Mouse (Mus musculus) CH12.LX (cell line): ENCODE results near the gene Wdr90. TPM values are rescaled to one million over a fixed set of nuclear protein-coding genes. Genes with fewer than 3 reads are reported as not detected.

Experiments used
- DNase-seq: peaks from one replicate; pipeline ENCODE4 v3.0.0-alpha.2; 2013; ENCODE audit errors: extremely low read depth
- H3K27ac ChIP-seq: 2 replicates; pipeline ENCODE4 v1.5.1; 2012; ENCODE audit warnings: low read depth, mild to moderate bottlenecking, control low read depth, moderate library complexity; ENCODE audit not compliant: insufficient read depth
- H3K27me3 ChIP-seq: replicated peaks from 2 replicates; pipeline ENCODE3; 2012; ENCODE audit warnings: inconsistent platforms
- H3K36me3 ChIP-seq, 2 experiments: replicated peaks in 1 of 2; 2 replicates each; pipeline versions ENCODE3 to v1.6.1; 2012; ENCODE audit warnings: inconsistent platforms in 1 of 2, low read length in 1 of 2, mild to moderate bottlenecking in 1 of 2, mixed read lengths in 1 of 2, moderate library complexity in 1 of 2; ENCODE audit not compliant: control insufficient read depth in 1 of 2, insufficient read depth in 1 of 2
- H3K4me1 ChIP-seq, 2 experiments: 2 replicates each; pipeline ENCODE4 v1.6.1; 2012; ENCODE audit warnings: inconsistent platforms in 1 of 2, moderate library complexity in 1 of 2; ENCODE audit not compliant: insufficient read depth in 2 of 2, control insufficient read depth in 1 of 2
- H3K4me2 ChIP-seq: 2 replicates; pipeline ENCODE4 v1.6.1; 2012; ENCODE audit warnings: low read depth, mild to moderate bottlenecking, control low read depth; ENCODE audit not compliant: poor library complexity, insufficient read depth, severe bottlenecking
- H3K4me3 ChIP-seq, 3 experiments: fragments of 150-350 bp in 1 of 3; sonication (generic) in 1 of 3; replicated peaks in 1 of 3; 2 replicates each; pipeline versions ENCODE3 to v1.5.1; 2011 to 2012; ENCODE audit warnings: low read depth in 2 of 3, low read length in 2 of 3, mild to moderate bottlenecking in 2 of 3, moderate library complexity in 2 of 3, control low read depth in 1 of 3, improper control_type of control experiment in 1 of 3, inconsistent platforms in 1 of 3, mixed read lengths in 1 of 3; ENCODE audit not compliant: poor library complexity in 1 of 3
- H3K79me2 ChIP-seq: replicated peaks from 2 replicates; pipeline ENCODE4 v1.6.1; 2012; ENCODE audit warnings: mild to moderate bottlenecking, moderate library complexity; ENCODE audit not compliant: control insufficient read depth, poor library complexity, insufficient read depth, severe bottlenecking; ENCODE audit errors: extremely low read depth
- H3K9ac ChIP-seq: 2 replicates; pipeline ENCODE4 v1.6.1; 2012; ENCODE audit warnings: low read depth, mild to moderate bottlenecking, control low read depth, moderate library complexity; ENCODE audit not compliant: insufficient read depth
- H3K9me3 ChIP-seq: replicated peaks from 2 replicates; pipeline ENCODE3; 2012; ENCODE audit warnings: low read length, inconsistent platforms, mixed read lengths
- CTCF ChIP-seq, 2 experiments: IDR thresholded peaks in 1 of 2; conservative IDR thresholded peaks in 1 of 2; 2 replicates each; pipeline ENCODE4 v1.5.1; 2011 to 2012; ENCODE audit warnings: low read depth in 2 of 2, low read length in 2 of 2, improper control_type of control experiment in 1 of 2, inconsistent platforms in 1 of 2, mild to moderate bottlenecking in 1 of 2, moderate library complexity in 1 of 2
- E2F4 ChIP-seq: IDR thresholded peaks from 2 replicates; pipeline ENCODE4 v1.6.1; 2011; ENCODE audit warnings: low read depth, low read length, improper control_type of control experiment; ENCODE audit not compliant: insufficient replicate concordance
- EP300 ChIP-seq: IDR thresholded peaks from 2 replicates; pipeline ENCODE4 v1.6.1; 2011; ENCODE audit warnings: low read length, improper control_type of control experiment
- ETS1 ChIP-seq: conservative IDR thresholded peaks from 2 replicates; pipeline ENCODE4 v1.6.1; 2012; ENCODE audit warnings: low read depth, mild to moderate bottlenecking, inconsistent platforms, low read length, improper control_type of control experiment, moderate library complexity
- HCFC1 ChIP-seq: IDR thresholded peaks from 2 replicates; pipeline ENCODE4 v1.6.1; 2012; ENCODE audit warnings: low read depth, mild to moderate bottlenecking, inconsistent platforms, low read length, improper control_type of control experiment
- IRF4 ChIP-seq: IDR thresholded peaks from 2 replicates; pipeline ENCODE4 v1.6.1; 2014; ENCODE audit warnings: low read depth, mild to moderate bottlenecking, inconsistent platforms, low read length, improper control_type of control experiment
- JUN ChIP-seq: IDR thresholded peaks from 2 replicates; pipeline ENCODE4 v1.6.1; 2011; ENCODE audit warnings: low read depth, mild to moderate bottlenecking, low read length, improper control_type of control experiment, moderate library complexity; ENCODE audit not compliant: insufficient read depth
- KAT2A ChIP-seq: IDR thresholded peaks from 2 replicates; pipeline ENCODE4 v1.6.1; 2012; ENCODE audit warnings: low read length, improper control_type of control experiment, inconsistent platforms; ENCODE audit not compliant: insufficient replicate concordance
- MAFK ChIP-seq: IDR thresholded peaks from 2 replicates; pipeline ENCODE4 v1.6.1; 2011; ENCODE audit warnings: low read length, improper control_type of control experiment; ENCODE audit not compliant: insufficient replicate concordance
- MAZ ChIP-seq: IDR thresholded peaks from 2 replicates; pipeline ENCODE4 v1.6.1; 2012; ENCODE audit warnings: low read depth, mild to moderate bottlenecking, inconsistent platforms, low read length, improper control_type of control experiment, moderate library complexity
- MXI1 ChIP-seq: IDR thresholded peaks from 2 replicates; pipeline ENCODE4 v1.6.1; 2011; ENCODE audit warnings: mild to moderate bottlenecking, low read depth, low read length, improper control_type of control experiment
- MYC ChIP-seq: IDR thresholded peaks from 2 replicates; pipeline ENCODE4 v1.6.1; 2011; ENCODE audit warnings: low read depth, mild to moderate bottlenecking, improper control_type of control experiment, low read length
- NRF1 ChIP-seq: IDR thresholded peaks from 2 replicates; pipeline ENCODE4 v1.6.1; 2014; ENCODE audit warnings: low read depth, mild to moderate bottlenecking, inconsistent platforms, low read length, improper control_type of control experiment, moderate library complexity
- PAX5 ChIP-seq: IDR thresholded peaks from 2 replicates; pipeline ENCODE4 v1.6.1; 2012; ENCODE audit warnings: low read length, inconsistent platforms, mixed read lengths
- POLR2AphosphoS2 ChIP-seq: IDR thresholded peaks from 2 replicates; pipeline ENCODE4 v1.6.1; 2011; ENCODE audit warnings: low read depth, low read length, improper control_type of control experiment
- RAD21 ChIP-seq: IDR thresholded peaks from 2 replicates; pipeline ENCODE4 v1.6.1; 2011; ENCODE audit warnings: low read depth, mild to moderate bottlenecking, low read length, improper control_type of control experiment, moderate library complexity
- SMC3 ChIP-seq: IDR thresholded peaks from 2 replicates; pipeline ENCODE4 v1.6.1; 2011; ENCODE audit warnings: low read depth, low read length, improper control_type of control experiment
- TBP ChIP-seq: conservative IDR thresholded peaks from 2 replicates; pipeline ENCODE4 v1.6.1; 2011; ENCODE audit warnings: low read depth, low read length, improper control_type of control experiment
- USF1 ChIP-seq: IDR thresholded peaks from 2 replicates; pipeline ENCODE4 v1.6.1; 2014; ENCODE audit warnings: low read depth, mild to moderate bottlenecking, inconsistent platforms, low read length, improper control_type of control experiment
- USF2 ChIP-seq: conservative IDR thresholded peaks from 2 replicates; pipeline ENCODE4 v1.6.1; 2011; ENCODE audit warnings: low read depth, low read length, improper control_type of control experiment
- ZMIZ1 ChIP-seq: IDR thresholded peaks from 2 replicates; pipeline ENCODE4 v1.6.1; 2012; ENCODE audit warnings: low read depth, mild to moderate bottlenecking, inconsistent platforms, low read length, improper control_type of control experiment
- ZNF384 ChIP-seq: IDR thresholded peaks from 2 replicates; pipeline ENCODE4 v1.6.1; 2012; ENCODE audit warnings: low read depth, low read length, improper control_type of control experiment, inconsistent platforms
- dilution Hi-C: fragments of 300-500 bp; cut with MboI; formaldehyde crosslinking; loops from 2 replicates; pipeline ENCODE4 v1.14.3; 2020; ENCODE audit warnings: low sequenced_read_pairs; ENCODE audit not compliant: extremely low pct_unique_long_range_greater_than_20kb, extremely low pct_ligation_motif_present
- in situ Hi-C: fragments of 300-500 bp; cut with MboI; formaldehyde crosslinking; loops from 3 replicates; pipeline ENCODE4 v1.14.3; 2019; ENCODE audit warnings: low sequenced_read_pairs, low pct_ligation_motif_present, low pct_unique_long_range_greater_than_20kb, mixed read lengths
- polyA plus RNA-seq: library from polyadenylated mRNA; unstranded; fragments of >175 nt; gene quantifications from 2 replicates; pipeline ENCODE4 v1.2.1, GENCODE M21; 2012; ENCODE audit warnings: low read depth; ENCODE audit not compliant: insufficient read length
- total RNA-seq, 2 experiments: library from RNA; depleted of rRNA; stranded (reverse); fragments of 300-350 nt in 1 of 2; fragments of >200 nt in 1 of 2; gene quantifications; 2 replicates each; pipeline ENCODE4 v1.2.3; 2012 to 2014

Wdr90 gene
- total and polyA plus RNA-seq, 3 experiments: 16.0 to 38.0 (median 23.8) TPM

GRCm38 (mm10) chr17:25835816-25836215 is 25.5 kb downstream of the Wdr90 start:
- peaks cover 64 to 76% of the 10 kb centered on the region in 2 experiments for H3K36me3 ChIP-seq
- TF ChIP-seq MAFK (no peak), ETS1 (no peak), MAZ (no peak), TBP (no peak), IRF4 (no peak), HCFC1 (no peak), SMC3 (no peak), ZNF384 (no peak), PAX5 (no peak)
- DNase-seq: no peak
- H3K4me2 ChIP-seq: no peak overlapping the region
- no peaks in the 10 kb centered on the region for H3K9me3 ChIP-seq
- H3K4me3 ChIP-seq: no peak overlapping the region
- H3K27ac ChIP-seq: no peak overlapping the region
- H3K9ac ChIP-seq: no peak overlapping the region
- peaks cover 14% of the 10 kb centered on the region for H3K79me2 ChIP-seq
- in situ Hi-C loops: no loop called here
- dilution Hi-C loops: no loop called here
- H3K27me3 ChIP-seq: no peaks in the 10 kb centered on the region
- H3K4me1 ChIP-seq: peaks cover 16 to 31% of the 10 kb centered on the region in 2 experiments

DNA sequence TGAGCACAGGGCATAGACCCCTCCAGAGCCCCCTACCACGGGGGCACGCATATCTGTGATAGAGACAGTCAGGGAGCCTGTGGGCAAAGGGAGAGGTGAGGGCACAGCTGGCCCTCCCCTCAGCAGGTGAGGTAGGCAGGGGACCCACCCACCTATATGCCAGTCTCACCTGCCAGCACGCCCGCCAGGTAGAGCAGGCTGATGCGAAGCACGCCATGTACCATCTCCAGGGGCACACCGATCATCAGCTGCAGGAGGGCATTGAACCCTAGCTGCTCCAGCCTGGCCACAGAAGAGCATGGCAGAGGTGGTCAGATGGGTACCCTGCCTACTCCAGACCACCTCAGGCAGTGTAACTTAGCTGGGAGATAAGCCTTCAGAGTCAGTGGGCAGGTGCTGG is 26.0 kb downstream of the Wdr90 start:
- Histone ChIP-seq H3K27ac (no peak overlapping the region), H3K79me2 (peaks cover 14% of the 10 kb centered on the region), H3K9me3 (no peaks in the 10 kb centered on the region), H3K36me3 (peaks cover 64 to 76% of the 10 kb centered on the region in 2 experiments), H3K27me3 (no peaks in the 10 kb centered on the region), H3K9ac (no peak overlapping the region), H3K4me1 (peaks cover 16 to 35% of the 10 kb centered on the region in 2 experiments), H3K4me3 (no peak overlapping the region), H3K4me2 (no peak overlapping the region)
- no peak for DNase-seq
- dilution Hi-C loops: no loop called here
- in situ Hi-C loops: no loop called here
- no peak for TF ChIP-seq E2F4
- TF ChIP-seq ETS1: no peak
- no peak for TF ChIP-seq NRF1
- TF ChIP-seq MYC: no peak
- no peak for TF ChIP-seq EP300
- TF ChIP-seq IRF4: no peak
- no peak for TF ChIP-seq USF1
- TF ChIP-seq USF2: no peak
- no peak for TF ChIP-seq KAT2A
- no peak for TF ChIP-seq POLR2AphosphoS2
- TF ChIP-seq MXI1: no peak
- no peak for TF ChIP-seq CTCF (conservative IDR thresholded peaks at IDR 0.05 in 1 of 2, IDR thresholded peaks at IDR 0.05 in 1 of 2; ENCODE audit: low read depth in 2 of 2, low read length in 2 of 2)
- no peak for TF ChIP-seq RAD21
- no peak for TF ChIP-seq JUN
- no peak for TF ChIP-seq ZMIZ1
- TF ChIP-seq, all 38 proteins: peak for 0
